Mouse (Mus musculus) heart, postnatal 0 days (tissue): ENCODE data around the gene Pcare. TPM values are rescaled to one million over a fixed set of nuclear protein-coding genes. Genes with fewer than 3 reads are reported as not detected.

Experiments
- ATAC-seq: fragments of 200-750 bp; cut with Nextera tagmentation; 2 replicates; pipeline ENCODE4 v1.8.0; 2017; ENCODE audit warnings: low read depth, moderate number of reproducible peaks, moderate library complexity; ENCODE audit not compliant: insufficient read depth
- DNase-seq: peaks from one replicate; pipeline ENCODE4 v3.0.0-alpha.2; 2016; ENCODE audit warnings: low spot score
- H3K27ac ChIP-seq: fragments of 300-500 bp; sonication (generic); 2 replicates; pipeline ENCODE4 v1.5.1; 2014; ENCODE audit warnings: low read depth, mild to moderate bottlenecking
- H3K27me3 ChIP-seq: fragments of 300-500 bp; sonication (generic); 2 replicates; pipeline ENCODE4 v1.6.1; 2014; ENCODE audit warnings: low read length, mixed read lengths; ENCODE audit not compliant: control insufficient read depth, insufficient read depth
- H3K36me3 ChIP-seq: fragments of 300-500 bp; sonication (generic); replicated peaks from 2 replicates; pipeline ENCODE4 v1.6.1; 2014; ENCODE audit warnings: low read length, mixed read lengths; ENCODE audit not compliant: control insufficient read depth, insufficient read depth
- H3K4me1 ChIP-seq: fragments of 300-500 bp; sonication (generic); 2 replicates; pipeline ENCODE4 v1.6.1; 2014; ENCODE audit warnings: antibody characterized with exemption; ENCODE audit not compliant: control insufficient read depth, insufficient read depth
- H3K4me2 ChIP-seq: fragments of 300-500 bp; sonication (generic); 2 replicates; pipeline ENCODE4 v1.6.1; 2014; ENCODE audit warnings: low read depth, mild to moderate bottlenecking, low read length, moderate library complexity
- H3K4me3 ChIP-seq: fragments of 300-500 bp; sonication (generic); 2 replicates; pipeline ENCODE4 v1.5.1; 2014; ENCODE audit warnings: low read depth, low read length
- H3K9ac ChIP-seq: fragments of 300-500 bp; sonication (generic); replicated peaks from 2 replicates; pipeline ENCODE4 v1.6.1; 2014; ENCODE audit warnings: low read depth, low read length, mixed read lengths
- H3K9me3 ChIP-seq: fragments of 300-500 bp; sonication (generic); replicated peaks from 2 replicates; pipeline ENCODE4 v1.6.1; 2016; ENCODE audit warnings: low read length; ENCODE audit not compliant: control insufficient read depth
- CTCF ChIP-seq: IDR thresholded peaks from 2 replicates; pipeline ENCODE4 v1.5.1; 2016; ENCODE audit warnings: antibody characterized with exemption, control low read depth, low read depth
- EP300 ChIP-seq: IDR thresholded peaks from 2 replicates; pipeline ENCODE4 v1.6.1; 2016; ENCODE audit warnings: antibody characterized with exemption, low read depth
- WGBS: fragments of 180-500 bp; shearing (Covaris S2); extraction: QIAGEN DNeasy Blood & Tissue Kit; methylation state at CpG from one replicate; pipeline ENCODE4 v1.1.7; 2014; 5-methylcytosine and 5-hydroxymethylcytosine counted together
- polyA plus RNA-seq: library from polyadenylated mRNA; unstranded; fragments of >200 nt; fragmentation: Nextera tagmentation; extraction: Ambion mirVana; gene quantifications from 2 replicates; pipeline ENCODE4 v1.2.1, GENCODE M21; 2015
- total RNA-seq: library from RNA; depleted of rRNA; stranded (reverse); fragments of >200 nt; gene quantifications from 2 replicates; pipeline ENCODE4 v1.2.3, GENCODE M21; 2014; ENCODE audit warnings: low replicate concordance; rRNA removed

Gene Pcare
- total RNA-seq (not detected in 2 replicates), polyA plus RNA-seq (0.03 TPM in 1 of 2 replicates, not detected in the other)

- no peaks in the 10 kb centered on the region; the same call in 1 of the 2 replicates for H3K4me1 ChIP-seq
- no peak within 1 kb of the TSS for H3K4me3 ChIP-seq
- WGBS: 43% methylated on average over 10 of the region's 10 CpGs
- no peak within 1 kb of the TSS for H3K4me2 ChIP-seq
- H3K36me3 ChIP-seq: no peaks in the 10 kb centered on the region
- H3K27me3 ChIP-seq: no peaks in the 10 kb centered on the region
- TF ChIP-seq EP300: no peak
- no peak for TF ChIP-seq CTCF
- no peak within 1 kb of the TSS for H3K9ac ChIP-seq
- H3K27ac ChIP-seq: no peak within 1 kb of the TSS
- ATAC-seq: no peak; the same call in 1 of the 2 replicates
- DNase-seq: no peak
- no peaks in the 10 kb centered on the region for H3K9me3 ChIP-seq
Measured at GRCm38 (mm10) chr17:71752831-71753230, at the start of gene Pcare. TSS of gene Pcare (minus strand) at chr17:71752894.

GRCm38 (mm10) chr17:71795521-71796205 is 43.0 kb upstream of the Pcare start:
- no peak overlapping the region for H3K4me2 ChIP-seq
- ATAC-seq (peak; percentile 55), DNase-seq (peak; percentile 20)
- H3K9ac ChIP-seq: no peak overlapping the region
- H3K27me3 ChIP-seq: no peaks in the 10 kb centered on the region
- no peak for TF ChIP-seq EP300
- 60% methylated on average over 15 of the region's 15 CpGs for WGBS
- H3K4me1 ChIP-seq: 0 out of 2 replicates have a peak, but pooled peaks cover 4% of the 10 kb centered on the region
- H3K4me3 ChIP-seq: no peak overlapping the region
- H3K9me3 ChIP-seq: no peaks in the 10 kb centered on the region
- peak overlapping the region; percentile 61 for H3K27ac ChIP-seq
- 0 out of 2 replicates have a peak, but pooled peaks cover 24% of the 10 kb centered on the region for H3K36me3 ChIP-seq

GRCm38 (mm10) chr17:71791622-71792021 is 38.9 kb upstream of the Pcare start:
- Histone ChIP-seq H3K27me3 (no peaks in the 10 kb centered on the region), H3K4me3 (no peak overlapping the region), H3K9me3 (no peaks in the 10 kb centered on the region), H3K4me2 (no peak overlapping the region), H3K36me3 (0 out of 2 replicates have a peak, but pooled peaks cover 11% of the 10 kb centered on the region), H3K4me1 (0 out of 2 replicates have a peak, but pooled peaks cover 4% of the 10 kb centered on the region), H3K27ac (no peak overlapping the region), H3K9ac (no peak overlapping the region)
- TF ChIP-seq EP300: no peak
- DNase-seq: no peak
- no peak for ATAC-seq
- 39% methylated on average over 4 of the region's 4 CpGs for WGBS

- ATAC-seq (no peak), DNase-seq (no peak)
- TF ChIP-seq CTCF (no peak), EP300 (no peak)
- Histone ChIP-seq H3K4me3 (no peak overlapping the region), H3K4me1 (0 out of 2 replicates have a peak, but pooled peaks cover 4% of the 10 kb centered on the region), H3K9ac (no peak overlapping the region), H3K9me3 (no peaks in the 10 kb centered on the region), H3K4me2 (no peak overlapping the region), H3K36me3 (0 out of 2 replicates have a peak, but pooled peaks cover 11% of the 10 kb centered on the region), H3K27ac (no peak overlapping the region), H3K27me3 (no peaks in the 10 kb centered on the region)
- WGBS: 83% methylated on average over 4 of the region's 4 CpGs
Measured at GRCm38 (mm10) chr17:71791109-71791508, 38.4 kb upstream of the Pcare start.

GRCm38 (mm10) chr17:71786456-71786855 is 33.8 kb upstream of the Pcare start:
- TF ChIP-seq CTCF: no peak

More at GRCm38 (mm10) chr17:71786456-71786855, 33.8 kb upstream of the Pcare start:
- Histone ChIP-seq H3K4me1 (peaks cover 8% of the 10 kb centered on the region), H3K27me3 (no peaks in the 10 kb centered on the region; the same call in 1 of the 2 replicates), H3K36me3 (no peaks in the 10 kb centered on the region), H3K27ac (no peak overlapping the region), H3K4me3 (no peak overlapping the region), H3K4me2 (no peak overlapping the region), H3K9me3 (no peaks in the 10 kb centered on the region), H3K9ac (no peak overlapping the region)
- ATAC-seq (no peak), DNase-seq (no peak)
